Mouse (Mus musculus) E14TG2a.4 (cell line): ENCODE results near the gene Prpsap1.
A peak's percentile ranks its signal among the peaks of the same experiment; 100 is the strongest.

Experiments
- CTCF ChIP-seq: conservative IDR thresholded peaks from 2 replicates; pipeline ENCODE4 v1.5.1; 2014; ENCODE audit warnings: low read length
- NANOG ChIP-seq: IDR thresholded peaks from 2 replicates; pipeline ENCODE4 v1.6.1; 2014; ENCODE audit warnings: borderline replicate concordance, low read length, mixed read lengths

- TF ChIP-seq CTCF (peak; percentile 57), NANOG (no peak)
Observed at GRCm38 (mm10) chr11:116463833-116464232, 30.2 kb downstream of the Prpsap1 start.
